Mouse (Mus musculus): ENCODE measurements around the gene Arhgdib. TPM values are rescaled to one million over a fixed set of nuclear protein-coding genes. Genes with fewer than 3 reads are reported as not detected.
"Not testable (repeated sequence)": the region's sequence is repeated elsewhere in the genome, so short reads cannot be mapped to it uniquely, and the experiment has no call there.

Gene Arhgdib
- total and polyA plus RNA-seq, 3 experiments, result 321 to 1,150 (median 355) TPM

- H3K4me3 ChIP-seq (replicated peaks in 1 of 3; ENCODE audit: low read depth in 2 of 3, low read length in 2 of 3, poor library complexity in 1 of 3), result no peak overlapping the region
- TF ChIP-seq RAD21 (IDR thresholded peaks at IDR 0.05; ENCODE audit: low read depth, low read length) (no peak), SMC3 (IDR thresholded peaks at IDR 0.05; ENCODE audit: low read depth, low read length) (no peak), IRF4 (IDR thresholded peaks at IDR 0.05; ENCODE audit: low read depth, low read length) (no peak), CHD2 (IDR thresholded peaks at IDR 0.05; ENCODE audit: low read length) (no peak), ZKSCAN1 (IDR thresholded peaks at IDR 0.05; ENCODE audit: borderline replicate concordance, low read depth, low read length) (no peak), CTCF (conservative IDR thresholded peaks at IDR 0.05 in 1 of 2, IDR thresholded peaks at IDR 0.05 in 1 of 2; ENCODE audit: low read depth in 2 of 2, low read length in 2 of 2) (no peak), ZMIZ1 (IDR thresholded peaks at IDR 0.05; ENCODE audit: low read depth, low read length) (no peak), JUND (conservative IDR thresholded peaks at IDR 0.05; ENCODE audit: low read depth, low read length) (no peak), SIN3A (IDR thresholded peaks at IDR 0.05; ENCODE audit: low read length) (no peak), ETS1 (conservative IDR thresholded peaks at IDR 0.05; ENCODE audit: low read depth, low read length) (no peak), TCF12 (IDR thresholded peaks at IDR 0.05; ENCODE audit: low read depth, low read length) (no peak), POLR2A (IDR thresholded peaks at IDR 0.05; ENCODE audit: low read depth, low read length) (no peak), NELFE (IDR thresholded peaks at IDR 0.05; ENCODE audit: low read depth, low read length) (no peak), ZNF384 (IDR thresholded peaks at IDR 0.05; ENCODE audit: low read depth, low read length) (no peak), ZC3H11A (IDR thresholded peaks at IDR 0.05; ENCODE audit: low read depth, low read length) (no peak), MAX (IDR thresholded peaks at IDR 0.05; ENCODE audit: low read length) (no peak), KAT2A (IDR thresholded peaks at IDR 0.05; ENCODE audit: insufficient replicate concordance, low read length) (no peak), TBP (conservative IDR thresholded peaks at IDR 0.05; ENCODE audit: low read depth, low read length) (no peak)
- no peak overlapping the region for H3K4me2 ChIP-seq (ENCODE audit: insufficient read depth, low read depth, poor library complexity, severe bottlenecking)
- no peaks in the 10 kb centered on the region for H3K27me3 ChIP-seq (replicated peaks)
- no peaks in the 10 kb centered on the region for H3K79me2 ChIP-seq (replicated peaks; ENCODE audit: control insufficient read depth, extremely low read depth, insufficient read depth, poor library complexity, severe bottlenecking)
- peaks cover 0 to 13% of the 10 kb centered on the region in 2 experiments for H3K36me3 ChIP-seq (replicated peaks in 1 of 2; ENCODE audit: control insufficient read depth in 1 of 2, insufficient read depth in 1 of 2, low read length in 1 of 2)
- DNase-seq (ENCODE audit: extremely low read depth), result no peak
- H3K9me3 ChIP-seq (replicated peaks; ENCODE audit: low read length), result no peaks in the 10 kb centered on the region
- dilution Hi-C loops (cut with MboI; ENCODE audit: extremely low pct_ligation_motif_present, extremely low pct_unique_long_range_greater_than_20kb, low sequenced_read_pairs) (no loop called here), in situ Hi-C loops (cut with MboI; ENCODE audit: low pct_ligation_motif_present, low pct_unique_long_range_greater_than_20kb, low sequenced_read_pairs) (no loop called here)
- no peaks in the 10 kb centered on the region for H3K4me1 ChIP-seq (ENCODE audit: control insufficient read depth in 1 of 2, insufficient read depth in 2 of 2)
- no peak overlapping the region for H3K27ac ChIP-seq (ENCODE audit: insufficient read depth, low read depth)
- no peak overlapping the region for H3K9ac ChIP-seq (ENCODE audit: insufficient read depth, low read depth)
These were observed 53.8 kb downstream of the Arhgdib start for GRCm38 (mm10) chr6:136887854-136888253.

DNA sequence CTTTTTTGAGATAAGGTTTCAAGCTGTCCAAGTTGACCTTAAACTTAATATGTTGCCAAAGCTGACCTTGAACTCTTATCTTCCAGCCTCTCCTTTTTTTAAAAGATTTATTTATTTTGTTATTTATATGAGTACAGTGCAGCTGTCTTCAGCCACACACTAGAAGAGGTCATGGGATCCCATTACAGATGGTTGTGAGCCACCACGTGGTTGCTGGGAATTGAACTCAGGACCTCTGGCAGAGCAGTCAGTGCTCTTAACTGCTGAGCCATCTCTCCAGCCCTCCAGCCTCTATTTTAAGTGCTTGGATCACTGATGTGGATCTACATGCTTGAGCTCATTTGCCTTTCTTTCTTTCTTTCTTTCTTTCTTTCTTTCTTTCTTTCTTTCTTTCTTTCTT is 56.9 kb downstream of the Arhgdib start:
- H3K4me3 ChIP-seq (replicated peaks in 1 of 3; ENCODE audit: low read depth in 2 of 3, low read length in 2 of 3, poor library complexity in 1 of 3); H3K9ac ChIP-seq (ENCODE audit: insufficient read depth, low read depth); DNase-seq (ENCODE audit: extremely low read depth); H3K9me3 ChIP-seq (replicated peaks; ENCODE audit: low read length); in situ Hi-C loops (cut with MboI; ENCODE audit: low pct_ligation_motif_present, low pct_unique_long_range_greater_than_20kb, low sequenced_read_pairs); H3K4me2 ChIP-seq (ENCODE audit: insufficient read depth, low read depth, poor library complexity, severe bottlenecking); dilution Hi-C loops (cut with MboI; ENCODE audit: extremely low pct_ligation_motif_present, extremely low pct_unique_long_range_greater_than_20kb, low sequenced_read_pairs); H3K27me3 ChIP-seq (replicated peaks); H3K79me2 ChIP-seq (replicated peaks; ENCODE audit: control insufficient read depth, extremely low read depth, insufficient read depth, poor library complexity, severe bottlenecking); H3K27ac ChIP-seq (ENCODE audit: insufficient read depth, low read depth); H3K4me1 ChIP-seq (ENCODE audit: control insufficient read depth in 1 of 2, insufficient read depth in 2 of 2): not testable (repeated sequence)
- H3K36me3 ChIP-seq (replicated peaks in 1 of 2; ENCODE audit: control insufficient read depth in 1 of 2, insufficient read depth in 1 of 2, low read length in 1 of 2), result peaks cover 0 to 21% of the 10 kb centered on the region in 2 experiments
